Mouse (Mus musculus): ENCODE data around the gene Rtn3. TPM values are rescaled to one million over a fixed set of nuclear protein-coding genes. Genes with fewer than 3 reads are reported as not detected.
"Not testable (repeated sequence)": the region's sequence is repeated elsewhere in the genome, so short reads cannot be mapped to it uniquely, and the experiment has no call there.

The Rtn3 gene
- polyA plus RNA-seq, 1 experiment from 2014 or later: 300 TPM

DNA sequence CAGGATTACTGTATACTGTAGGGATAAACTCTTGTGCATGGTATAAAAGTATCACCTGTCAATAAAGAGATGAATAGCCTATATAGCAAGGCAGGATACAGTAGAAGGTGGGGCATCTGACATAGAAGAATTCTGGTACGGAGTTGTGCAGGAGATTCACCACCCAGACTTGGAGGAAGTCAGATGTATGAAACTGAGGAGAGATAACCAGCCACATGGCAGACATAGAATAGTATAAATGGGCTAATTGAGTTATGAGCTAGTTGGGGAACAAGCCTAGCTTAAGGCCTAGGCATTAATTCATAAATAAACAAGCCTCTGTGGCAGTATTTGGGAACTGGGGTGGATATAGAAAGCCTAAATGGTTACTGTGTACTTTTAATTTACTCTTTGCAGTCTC lies 33.4 kb upstream of the Rtn3 start:
- no peak overlapping the region for H3K4me2 ChIP-seq (replicated peaks; ENCODE audit: low read depth, low read length)
- WGBS: 86% methylated on average over 1 of the region's 1 CpGs
- no peak overlapping the region for H3K4me3 ChIP-seq (ENCODE audit: low read depth, low read length)
- H3K36me3 ChIP-seq (ENCODE audit: control insufficient read depth, insufficient read depth, low read length): no peaks in the 10 kb centered on the region
- no peak overlapping the region for H3K9ac ChIP-seq (ENCODE audit: low read depth, low read length)
- no peak for DNase-seq (ENCODE audit: low spot score)
- no peaks in the 10 kb centered on the region for H3K4me1 ChIP-seq (replicated peaks; ENCODE audit: control insufficient read depth, insufficient read depth, low read length)
- H3K27me3 ChIP-seq (ENCODE audit: control insufficient read depth, insufficient read depth, low read length): no peaks in the 10 kb centered on the region
- no peak overlapping the region for H3K27ac ChIP-seq (ENCODE audit: low read depth, low read length)
- no peaks in the 10 kb centered on the region for H3K9me3 ChIP-seq (ENCODE audit: control insufficient read depth, low read length)
- no peak for ATAC-seq (ENCODE audit: low FRiP score)

GRCm38 (mm10) chr19:7508026-7508425 lies 24.9 kb upstream of the Rtn3 start:
- H3K9me3 ChIP-seq (ENCODE audit: control insufficient read depth, low read length): no peaks in the 10 kb centered on the region
- H3K4me2 ChIP-seq (replicated peaks; ENCODE audit: low read depth, low read length): no peak overlapping the region
- H3K27ac ChIP-seq (ENCODE audit: low read depth, low read length): no peak overlapping the region
- no peaks in the 10 kb centered on the region for H3K4me1 ChIP-seq (replicated peaks; ENCODE audit: control insufficient read depth, insufficient read depth, low read length)
- H3K4me3 ChIP-seq (ENCODE audit: low read depth, low read length): no peak overlapping the region
- 70% methylated on average over 4 of the region's 4 CpGs for WGBS
- H3K36me3 ChIP-seq (ENCODE audit: control insufficient read depth, insufficient read depth, low read length): no peaks in the 10 kb centered on the region
- no peak for ATAC-seq (ENCODE audit: low FRiP score)
- no peaks in the 10 kb centered on the region for H3K27me3 ChIP-seq (ENCODE audit: control insufficient read depth, insufficient read depth, low read length)
- no peak overlapping the region for H3K9ac ChIP-seq (ENCODE audit: low read depth, low read length)
- no peak for DNase-seq (ENCODE audit: low spot score)

DNA sequence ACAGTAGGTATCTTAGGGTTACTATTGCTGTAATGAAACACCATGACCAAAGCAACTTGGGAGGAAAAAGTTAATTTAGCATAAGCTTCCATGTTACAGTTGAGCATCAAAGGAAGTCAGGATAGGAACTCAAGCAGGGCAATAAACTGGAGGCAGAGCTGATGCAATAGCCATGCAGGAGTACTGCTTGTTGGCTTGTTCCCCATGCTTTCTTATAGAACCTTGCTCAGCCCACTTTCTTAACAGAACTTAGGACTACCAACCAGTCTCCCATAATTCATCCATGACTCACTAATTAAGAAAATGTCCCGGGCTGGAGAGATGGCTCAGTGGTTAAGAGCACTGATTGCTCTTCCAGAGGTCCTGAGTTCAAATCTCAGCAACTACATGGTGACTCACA lies 23.2 kb upstream of the Rtn3 start:
- H3K4me2 ChIP-seq (replicated peaks; ENCODE audit: low read depth, low read length): no peak overlapping the region
- H3K36me3 ChIP-seq (ENCODE audit: control insufficient read depth, insufficient read depth, low read length): no peaks in the 10 kb centered on the region
- no peak for ATAC-seq (ENCODE audit: low FRiP score)
- H3K4me3 ChIP-seq (ENCODE audit: low read depth, low read length): no peak overlapping the region
- no peaks in the 10 kb centered on the region for H3K27me3 ChIP-seq (ENCODE audit: control insufficient read depth, insufficient read depth, low read length)
- H3K27ac ChIP-seq (ENCODE audit: low read depth, low read length): no peak overlapping the region
- H3K9ac ChIP-seq (ENCODE audit: low read depth, low read length): no peak overlapping the region
- 90% methylated on average over 1 of the region's 1 CpGs for WGBS
- H3K9me3 ChIP-seq (ENCODE audit: control insufficient read depth, low read length): no peaks in the 10 kb centered on the region
- H3K4me1 ChIP-seq (replicated peaks; ENCODE audit: control insufficient read depth, insufficient read depth, low read length): no peaks in the 10 kb centered on the region
- DNase-seq (ENCODE audit: low spot score): no peak

GRCm38 (mm10) chr19:7502432-7502831 lies 19.4 kb upstream of the Rtn3 start:
- 88% methylated on average over 2 of the region's 2 CpGs for WGBS

DNA sequence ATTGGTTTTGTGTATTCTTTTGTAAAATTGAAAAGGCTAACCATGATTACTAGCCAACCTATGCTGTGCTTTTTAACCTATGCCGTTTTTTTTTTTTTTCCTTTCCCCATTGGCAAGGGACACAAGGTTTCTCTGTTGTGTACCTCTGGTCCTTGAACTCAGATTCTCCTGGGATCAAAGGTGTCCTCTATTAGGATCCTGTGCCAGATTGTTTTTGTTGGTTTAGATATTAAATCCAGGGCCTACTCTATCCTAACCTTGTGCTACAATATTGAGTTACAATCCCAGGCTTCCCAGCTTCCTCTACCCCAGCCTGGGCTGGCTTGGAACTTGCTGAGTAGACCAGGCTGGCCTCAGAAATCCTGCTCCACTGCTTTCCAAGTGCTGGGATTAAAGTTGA lies 17.6 kb upstream of the Rtn3 start:
- H3K27ac ChIP-seq (ENCODE audit: low read depth, low read length): no peak overlapping the region
- ATAC-seq (ENCODE audit: low FRiP score): no peak
- H3K9ac ChIP-seq (ENCODE audit: low read depth, low read length): no peak overlapping the region
- no peak overlapping the region for H3K4me2 ChIP-seq (replicated peaks; ENCODE audit: low read depth, low read length)
- no peaks in the 10 kb centered on the region for H3K4me1 ChIP-seq (replicated peaks; ENCODE audit: control insufficient read depth, insufficient read depth, low read length)
- 96% methylated on average over 1 of the region's 1 CpGs for WGBS
- no peak overlapping the region for H3K4me3 ChIP-seq (ENCODE audit: low read depth, low read length)
- no peak for DNase-seq (ENCODE audit: low spot score)
- no peaks in the 10 kb centered on the region for H3K27me3 ChIP-seq (ENCODE audit: control insufficient read depth, insufficient read depth, low read length)
- H3K9me3 ChIP-seq (ENCODE audit: control insufficient read depth, low read length): no peaks in the 10 kb centered on the region
- H3K36me3 ChIP-seq (ENCODE audit: control insufficient read depth, insufficient read depth, low read length): no peaks in the 10 kb centered on the region

More at GRCm38 (mm10) chr19:7502432-7502831, 19.4 kb upstream of the Rtn3 start:
- no peak for DNase-seq (ENCODE audit: low spot score)
- Histone ChIP-seq H3K4me3 (ENCODE audit: low read depth, low read length) (no peak overlapping the region), H3K27me3 (ENCODE audit: control insufficient read depth, insufficient read depth, low read length) (no peaks in the 10 kb centered on the region), H3K36me3 (ENCODE audit: control insufficient read depth, insufficient read depth, low read length) (no peaks in the 10 kb centered on the region), H3K9ac (ENCODE audit: low read depth, low read length) (no peak overlapping the region), H3K9me3 (ENCODE audit: control insufficient read depth, low read length) (no peaks in the 10 kb centered on the region), H3K27ac (ENCODE audit: low read depth, low read length) (no peak overlapping the region), H3K4me2 (replicated peaks; ENCODE audit: low read depth, low read length) (no peak overlapping the region), H3K4me1 (replicated peaks; ENCODE audit: control insufficient read depth, insufficient read depth, low read length) (no peaks in the 10 kb centered on the region)
- no peak for ATAC-seq (ENCODE audit: low FRiP score)

DNA sequence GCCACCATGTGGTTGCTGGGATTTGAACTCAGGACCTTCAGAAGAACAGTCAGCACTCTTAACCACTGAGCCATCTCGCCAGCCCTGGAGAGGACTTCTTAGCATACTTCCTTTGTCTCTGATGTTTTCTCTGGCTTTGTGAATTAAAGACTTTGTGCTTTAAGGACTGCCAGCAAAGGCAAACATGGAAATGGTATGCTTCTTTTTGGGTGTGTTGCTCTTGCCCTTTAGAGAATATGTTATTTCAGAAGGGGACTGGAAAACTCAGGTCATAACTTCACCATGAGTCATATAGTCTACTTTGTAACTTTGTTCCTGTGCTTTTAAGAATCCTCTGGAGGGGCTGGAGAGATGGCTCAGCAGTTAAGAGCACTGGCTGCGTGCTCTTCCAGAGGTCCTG lies 15.7 kb upstream of the Rtn3 start:
- Histone ChIP-seq H3K27ac (ENCODE audit: low read depth, low read length) (no peak overlapping the region), H3K9ac (ENCODE audit: low read depth, low read length) (no peak overlapping the region), H3K9me3 (ENCODE audit: control insufficient read depth, low read length) (no peaks in the 10 kb centered on the region), H3K4me2 (replicated peaks; ENCODE audit: low read depth, low read length) (no peak overlapping the region), H3K4me1 (replicated peaks; ENCODE audit: control insufficient read depth, insufficient read depth, low read length) (no peaks in the 10 kb centered on the region), H3K27me3 (ENCODE audit: control insufficient read depth, insufficient read depth, low read length) (no peaks in the 10 kb centered on the region), H3K36me3 (ENCODE audit: control insufficient read depth, insufficient read depth, low read length) (no peaks in the 10 kb centered on the region), H3K4me3 (ENCODE audit: low read depth, low read length) (no peak overlapping the region)
- DNase-seq (ENCODE audit: low spot score) (no peak), ATAC-seq (ENCODE audit: low FRiP score) (no peak)
- WGBS: 93% methylated on average over 2 of the region's 2 CpGs

DNA sequence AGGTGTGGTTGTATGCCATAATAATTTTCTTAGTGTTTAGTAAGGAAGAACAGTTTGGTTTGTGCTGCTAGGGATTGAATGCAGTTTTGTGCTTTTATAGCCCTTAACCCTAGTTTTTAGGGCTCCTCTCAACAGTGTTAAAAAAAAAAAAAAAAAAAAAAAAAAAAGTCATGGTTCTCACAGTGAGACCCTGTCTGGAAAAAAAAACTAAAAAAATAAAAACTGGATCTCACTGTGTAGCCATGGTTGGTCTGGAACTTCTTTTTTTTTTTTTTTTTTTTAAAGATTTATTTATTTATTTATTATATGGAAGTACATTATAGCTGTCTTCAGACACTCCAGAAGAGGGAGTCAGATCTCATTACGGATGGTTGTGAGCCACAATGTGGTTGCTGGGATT lies 13.0 kb upstream of the Rtn3 start:
- DNase-seq (ENCODE audit: low spot score); H3K9me3 ChIP-seq (ENCODE audit: control insufficient read depth, low read length): not testable (repeated sequence)

DNA sequence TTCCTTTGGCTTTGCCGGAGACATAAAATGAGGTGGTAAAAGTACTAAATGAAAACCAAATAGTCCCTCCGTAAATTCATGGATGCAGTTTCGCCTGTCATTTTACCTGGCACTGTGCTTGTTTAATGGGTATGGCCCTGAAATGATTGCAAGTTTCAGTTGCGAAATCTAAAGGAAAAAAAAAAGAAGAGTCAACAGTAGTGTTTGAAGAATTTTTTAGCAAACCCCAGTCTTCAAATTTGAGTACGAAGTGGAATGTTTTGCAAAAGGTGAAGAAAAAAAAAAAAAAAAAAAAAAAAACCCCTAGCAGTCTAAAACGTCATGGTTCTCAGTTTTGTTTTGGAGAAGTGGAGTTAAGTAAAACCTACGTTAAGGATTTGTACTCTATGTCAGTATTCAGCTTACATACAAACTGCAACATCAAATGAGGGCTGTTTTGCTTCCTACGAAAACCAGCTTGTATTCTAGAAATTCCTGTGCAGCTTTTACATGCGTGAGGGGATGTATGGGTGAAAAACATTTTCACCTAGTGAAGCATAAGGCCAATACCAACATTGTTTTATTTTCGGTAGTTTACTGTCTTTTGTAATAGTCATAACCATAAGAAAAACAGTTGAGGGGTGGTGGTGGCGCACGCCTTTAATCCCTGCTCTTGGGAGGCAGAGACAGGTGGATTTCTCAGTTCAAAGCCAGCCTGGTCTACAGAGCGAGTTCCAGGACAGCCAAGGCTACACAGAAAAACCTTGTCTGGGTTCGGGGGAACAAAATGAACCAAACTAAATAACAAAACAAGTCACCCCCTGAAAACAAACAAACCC lies 12.3 kb upstream of the Rtn3 start:
- 51% methylated on average over 14 of the region's 14 CpGs for whole genome bisulfite sequencing
- Histone ChIP-seq H3K4me3 (ENCODE audit: low read depth, low read length) (peak overlapping the region; percentile 61), H3K36me3 (ENCODE audit: control insufficient read depth, insufficient read depth, low read length) (no peaks in the 10 kb centered on the region), H3K9ac (ENCODE audit: low read depth, low read length) (no peak overlapping the region), H3K9me3 (ENCODE audit: control insufficient read depth, low read length) (no peaks in the 10 kb centered on the region), H3K27ac (ENCODE audit: low read depth, low read length) (no peak overlapping the region), H3K4me1 (replicated peaks; ENCODE audit: control insufficient read depth, insufficient read depth, low read length) (no peaks in the 10 kb centered on the region), H3K27me3 (ENCODE audit: control insufficient read depth, insufficient read depth, low read length) (no peaks in the 10 kb centered on the region), H3K4me2 (replicated peaks; ENCODE audit: low read depth, low read length) (peak overlapping the region; percentile 83)
- ATAC-seq (ENCODE audit: low FRiP score): no peak
- peak; percentile 4 for DNase-seq (ENCODE audit: low spot score)

More for the DNA sequence above, 13.0 kb upstream of the Rtn3 start:
- H3K9ac ChIP-seq (ENCODE audit: low read depth, low read length); H3K4me2 ChIP-seq (replicated peaks; ENCODE audit: low read depth, low read length); ATAC-seq (ENCODE audit: low FRiP score); H3K27me3 ChIP-seq (ENCODE audit: control insufficient read depth, insufficient read depth, low read length); H3K36me3 ChIP-seq (ENCODE audit: control insufficient read depth, insufficient read depth, low read length); H3K4me3 ChIP-seq (ENCODE audit: low read depth, low read length); H3K27ac ChIP-seq (ENCODE audit: low read depth, low read length); H3K4me1 ChIP-seq (replicated peaks; ENCODE audit: control insufficient read depth, insufficient read depth, low read length): not testable (repeated sequence)
- 93% methylated on average over 1 of the region's 1 CpGs for WGBS
